Comparison of ENCODE assay signal across 12 mouse cellular contexts in genomic region chr8:83574631-83575315, GRCm38 (mm10). TPM values are rescaled to one million over a fixed set of nuclear protein-coding genes. Genes with fewer than 3 reads are reported as not detected.
DNase-seq lines count a peak whose midpoint lies in the region; ATAC-seq and TF ChIP-seq lines count a peak whose summit lies in the region.
"Had no signal": no experiment of that assay in that cellular context is flagged by ENCODE, and none has a peak within 500 bp of the region (broad histone marks: within the 10 kb centered on the region; RNA-seq: fewer than 3 reads in every experiment).

No protein-coding gene starts in this region.

- no peak for ATAC-seq in hindbrain, postnatal 0 days

- H3K36me3 ChIP-seq in hindbrain, postnatal 0 days (ENCODE audit: insufficient read depth, low read length) = peaks cover 28% of the 10 kb centered on the region
- H3K36me3 ChIP-seq in hindbrain, embryonic 10.5 days = peaks cover 68% of the 10 kb centered on the region

- no peaks in the 10 kb centered on the region for H3K27me3 ChIP-seq in hindbrain, postnatal 0 days (ENCODE audit: insufficient read depth, low read length)
- H3K27me3 ChIP-seq in hindbrain, embryonic 10.5 days (ENCODE audit: insufficient read depth, poor library complexity, severe bottlenecking) = no peaks in the 10 kb centered on the region

- no peak for TF ChIP-seq CTCF in hindbrain, postnatal 0 days (IDR thresholded peaks at IDR 0.05; ENCODE audit: low read depth)

- H3K27ac ChIP-seq in hindbrain, postnatal 0 days = peak overlapping the region; percentile 2; the same call in 1 of the 2 replicates
- H3K27ac ChIP-seq in hindbrain, embryonic 10.5 days = no peak overlapping the region

- 75% methylated on average over 15 of the region's 15 CpGs for WGBS in hindbrain, postnatal 0 days
- WGBS in hindbrain, embryonic 10.5 days = 84% methylated on average over 15 of the region's 15 CpGs

- no peak overlapping the region for H3K4me3 ChIP-seq in hindbrain, postnatal 0 days (ENCODE audit: low read length)
- H3K4me3 ChIP-seq in hindbrain, embryonic 10.5 days = no peak overlapping the region

- H3K9me3 ChIP-seq in hindbrain, postnatal 0 days (ENCODE audit: low read length) = no peaks in the 10 kb centered on the region
- H3K9me3 ChIP-seq in hindbrain, embryonic 10.5 days = no peaks in the 10 kb centered on the region

- no peak overlapping the region for H3K4me2 ChIP-seq in hindbrain, postnatal 0 days (ENCODE audit: low read depth, low read length)
- H3K4me2 ChIP-seq: liver, embryonic 11.5 days had no signal

- H3K4me1 ChIP-seq in hindbrain, postnatal 0 days (ENCODE audit: insufficient read depth, low read length) = peaks cover 23% of the 10 kb centered on the region
- peaks cover 67% of the 10 kb centered on the region for H3K4me1 ChIP-seq in hindbrain, embryonic 10.5 days (replicated peaks)

- no peak for DNase-seq in hindbrain, postnatal 0 days (ENCODE audit: low spot score)
- DNase-seq in hindbrain, embryonic 10.5 days (ENCODE audit: low spot score) = no peak
- DNase-seq in spleen, postnatal 4 days (ENCODE audit: low spot score in 2 of 2) = peak; percentile 11 to 60
- DNase-seq in spleen, adult 12 weeks (ENCODE audit: low spot score) = no peak
- DNase-seq in gastrocnemius, postnatal 25 days = peak; percentile 80
- DNase-seq in skeletal muscle tissue, adult 2 months (ENCODE audit: low read depth, low spot score) = peak; percentile 81
- no peak for DNase-seq in retina, embryonic 14.5 days (ENCODE audit: low spot score)
- no peak for DNase-seq in adrenal gland, postnatal 36 days

- H3K9ac ChIP-seq in hindbrain, postnatal 0 days (replicated peaks; ENCODE audit: low read length) = no peak overlapping the region

RNA-seq across cellular contexts. Expression of gene Ndufb7, which starts 8.3 kb away (rescaled TPM):
- total RNA-seq in hindbrain, postnatal 0 days (2014; rRNA removed) = 124 and 186 TPM in 2 replicates
- polyA plus RNA-seq in hindbrain, postnatal 0 days (2015; fragmentation: Nextera tagmentation; extraction: Ambion mirVana) = 436 and 442 TPM in 2 replicates
- 359 and 398 TPM in 2 replicates for polyA plus RNA-seq in hindbrain, embryonic 10.5 days (2016; fragmentation: Nextera tagmentation; extraction: Ambion mirVana)
- 100 to 1,000 TPM; 349 to 360 TPM for total RNA-seq in gastrocnemius, postnatal 25 days (2021)
- 100 to 1,000 TPM; 218 to 228 TPM for total RNA-seq in adrenal gland, postnatal 36 days (2021)

RNA-seq across cellular contexts. Expression of gene Tecr, which starts 33.0 kb away (rescaled TPM):
- 1,283 and 1,409 TPM in 2 replicates for total RNA-seq in hindbrain, postnatal 0 days (2014; rRNA removed)
- 1,550 and 1,625 TPM in 2 replicates for polyA plus RNA-seq in hindbrain, postnatal 0 days (2015; fragmentation: Nextera tagmentation; extraction: Ambion mirVana)
- 714 and 783 TPM in 2 replicates for polyA plus RNA-seq in hindbrain, embryonic 10.5 days (2016; fragmentation: Nextera tagmentation; extraction: Ambion mirVana)
- 100 to 1,000 TPM; 313 to 489 TPM for total RNA-seq in gastrocnemius, postnatal 25 days (2021)
- 100 to 1,000 TPM; 450 to 470 TPM for total RNA-seq in adrenal gland, postnatal 36 days (2021)

RNA-seq across cellular contexts. Expression of gene Dnajb1, which starts 33.2 kb away (rescaled TPM):
- total RNA-seq in hindbrain, postnatal 0 days (2014; rRNA removed) = 35.3 and 42.7 TPM in 2 replicates
- polyA plus RNA-seq in hindbrain, postnatal 0 days (2015; fragmentation: Nextera tagmentation; extraction: Ambion mirVana) = 60.1 and 65.0 TPM in 2 replicates
- polyA plus RNA-seq in hindbrain, embryonic 10.5 days (2016; fragmentation: Nextera tagmentation; extraction: Ambion mirVana) = 71.9 and 84.2 TPM in 2 replicates
- 1 to 10 TPM; 4.6 to 6.0 TPM for total RNA-seq in gastrocnemius, postnatal 25 days (2021)
- total RNA-seq in adrenal gland, postnatal 36 days (2021) = 10 to 100 TPM; 38.5 to 57.2 TPM

RNA-seq across cellular contexts. Expression of gene Olfr370, which starts 39.2 kb away (rescaled TPM):
- total RNA-seq in hindbrain, postnatal 0 days (2014; rRNA removed) = 0.05 TPM in 1 of 2 replicates, not detected in the other
- polyA plus RNA-seq in hindbrain, postnatal 0 days (2015; fragmentation: Nextera tagmentation; extraction: Ambion mirVana) = 0.08 TPM in 1 of 2 replicates, not detected in the other
- 0.10 and 0.16 TPM in 2 replicates for polyA plus RNA-seq in hindbrain, embryonic 10.5 days (2016; fragmentation: Nextera tagmentation; extraction: Ambion mirVana)
- total RNA-seq in gastrocnemius, postnatal 25 days (2021) = not detected
- total RNA-seq in adrenal gland, postnatal 36 days (2021) = not detected
- total RNA-seq: MEL had no signal
- polyA plus RNA-seq: gonadal fat pad, adult 2 months; liver, embryonic 11.5 days; neural tube, embryonic 14.5 days had no signal

Comparison
In these comparisons a context has a peak if more than half of its experiments do, and no peak if none do; other contexts are left out.
1. DNase-seq: peak in spleen, postnatal 4 days (2 of 2), gastrocnemius, postnatal 25 days (single experiment) and skeletal muscle tissue, adult 2 months (single experiment); none in hindbrain, postnatal 0 days (single experiment), hindbrain, embryonic 10.5 days (single experiment), spleen, adult 12 weeks (single experiment), retina, embryonic 14.5 days (single experiment) and adrenal gland, postnatal 36 days (0 of 2).